Mouse (Mus musculus) testis, postnatal 14 days (tissue): Measurements from ENCODE around the gene Rbfox1.

ENCODE experiments used
- DNase-seq: peaks from one replicate; pipeline ENCODE4 v3.0.0; 2021; ENCODE audit warnings: low spot score

The Rbfox1 gene

GRCm38 (mm10) chr16:7229232-7229631 lies 1344.1 kb downstream of the Rbfox1 start:
- DNase-seq = no peak

- no peak for DNase-seq
Measured at GRCm38 (mm10) chr16:7241627-7242026, 1356.5 kb downstream of the Rbfox1 start.

- DNase-seq = no peak
Measured at GRCm38 (mm10) chr16:7242501-7242900, 1357.3 kb downstream of the Rbfox1 start.

GRCm38 (mm10) chr16:7244382-7244781 lies 1359.2 kb downstream of the Rbfox1 start:
- no peak for DNase-seq

GRCm38 (mm10) chr16:7251696-7252095 lies 1366.5 kb downstream of the Rbfox1 start:
- no peak for DNase-seq

- no peak for DNase-seq
Measured at GRCm38 (mm10) chr16:7257366-7257765, 1372.2 kb downstream of the Rbfox1 start.

- DNase-seq = no peak
Measured at GRCm38 (mm10) chr16:7263261-7263660, 1378.1 kb downstream of the Rbfox1 start.

GRCm38 (mm10) chr16:7265715-7266114 lies 1380.6 kb downstream of the Rbfox1 start:
- no peak for DNase-seq

GRCm38 (mm10) chr16:7275501-7275900 lies 1390.3 kb downstream of the Rbfox1 start:
- DNase-seq = no peak

GRCm38 (mm10) chr16:7275901-7276300 lies 1390.7 kb downstream of the Rbfox1 start:
- DNase-seq = no peak

- DNase-seq = no peak
Measured at GRCm38 (mm10) chr16:7279544-7279943, 1394.4 kb downstream of the Rbfox1 start.

- DNase-seq = no peak
Measured at GRCm38 (mm10) chr16:7282257-7282656, 1397.1 kb downstream of the Rbfox1 start.

GRCm38 (mm10) chr16:7292985-7293805 lies 1408.0 kb downstream of the Rbfox1 start:
- no peak for DNase-seq

- no peak for DNase-seq
Measured at GRCm38 (mm10) chr16:7302416-7302815, 1417.3 kb downstream of the Rbfox1 start.

- DNase-seq = no peak
Measured at GRCm38 (mm10) chr16:7329196-7329595, 1444.0 kb downstream of the Rbfox1 start.

GRCm38 (mm10) chr16:7341186-7341585 lies 1456.0 kb downstream of the Rbfox1 start:
- DNase-seq = no peak

- DNase-seq = no peak
Measured at GRCm38 (mm10) chr16:7345298-7345697, 1460.1 kb downstream of the Rbfox1 start.

GRCm38 (mm10) chr16:7346001-7346625 lies 1461.0 kb downstream of the Rbfox1 start:
- DNase-seq = no peak

- no peak for DNase-seq
Measured at GRCm38 (mm10) chr16:7347522-7348165, 1462.5 kb downstream of the Rbfox1 start.

GRCm38 (mm10) chr16:7352808-7353207 lies 1467.7 kb downstream of the Rbfox1 start:
- no peak for DNase-seq

- DNase-seq = no peak
Measured at GRCm38 (mm10) chr16:7354116-7354515, 1469.0 kb downstream of the Rbfox1 start.

GRCm38 (mm10) chr16:7359043-7359442 lies 1473.9 kb downstream of the Rbfox1 start:
- no peak for DNase-seq

- no peak for DNase-seq
Measured at GRCm38 (mm10) chr16:7360706-7361105, 1475.6 kb downstream of the Rbfox1 start.
